Mouse (Mus musculus) lung, embryonic 14.5 days (tissue): ENCODE data around the gene Cbr1. TPM values are rescaled to one million over a fixed set of nuclear protein-coding genes. Genes with fewer than 3 reads are reported as not detected.
A peak's percentile ranks its signal among the peaks of the same experiment; 100 is the strongest.

Experiments used
- ATAC-seq: fragments of 200-750 bp; cut with Nextera tagmentation; 2 replicates; pipeline ENCODE4 v1.8.0; 2017; ENCODE audit warnings: mild to moderate bottlenecking, moderate TSS enrichment, moderate library complexity; ENCODE audit not compliant: insufficient read depth
- DNase-seq: peaks from one replicate; pipeline ENCODE4 v3.0.0-alpha.2; 2015
- H3K27ac ChIP-seq: fragments of 300-500 bp; sonication (generic); 2 replicates; pipeline ENCODE4 v1.5.1; 2014; ENCODE audit warnings: low read depth, mild to moderate bottlenecking, moderate library complexity
- H3K27me3 ChIP-seq: fragments of 300-500 bp; sonication (generic); 2 replicates; pipeline ENCODE4 v1.6.1; 2014; ENCODE audit warnings: low read length, control low read depth; ENCODE audit not compliant: insufficient read depth
- H3K36me3 ChIP-seq: fragments of 300-500 bp; sonication (generic); 2 replicates; pipeline ENCODE4 v1.6.1; 2014; ENCODE audit warnings: control low read depth; ENCODE audit not compliant: insufficient read depth
- H3K4me1 ChIP-seq: fragments of 300-500 bp; sonication (generic); 2 replicates; pipeline ENCODE4 v1.6.1; 2014; ENCODE audit warnings: antibody characterized with exemption, control low read depth; ENCODE audit not compliant: insufficient read depth
- H3K4me2 ChIP-seq: fragments of 300-500 bp; sonication (generic); 2 replicates; pipeline ENCODE4 v1.6.1; 2014; ENCODE audit warnings: mild to moderate bottlenecking
- H3K4me3 ChIP-seq: fragments of 300-500 bp; sonication (generic); 2 replicates; pipeline ENCODE4 v1.5.1; 2014; ENCODE audit warnings: low read depth, low read length
- H3K9ac ChIP-seq: fragments of 300-500 bp; sonication (generic); 2 replicates; pipeline ENCODE4 v1.6.1; 2014
- H3K9me3 ChIP-seq: fragments of 300-500 bp; sonication (generic); 2 replicates; pipeline ENCODE4 v1.6.1; 2016; ENCODE audit warnings: low read depth, low read length, control low read depth
- CTCF ChIP-seq: IDR thresholded peaks from 2 replicates; pipeline ENCODE4 v1.5.1; 2016; ENCODE audit warnings: antibody characterized with exemption, low read depth
- WGBS: fragments of 180-500 bp; shearing (Covaris S2); extraction: QIAGEN DNeasy Blood & Tissue Kit; methylation state at CpG from one replicate; pipeline ENCODE4 v1.1.7; 2014; 5-methylcytosine and 5-hydroxymethylcytosine counted together
- polyA plus RNA-seq: library from polyadenylated mRNA; unstranded; fragments of >200 nt; fragmentation: Nextera tagmentation; extraction: Ambion mirVana; gene quantifications from 2 replicates; pipeline ENCODE4 v1.2.1, GENCODE M21; 2014

Cbr1 gene
- polyA plus RNA-seq = 87.0 and 94.3 TPM in 2 replicates

DNA sequence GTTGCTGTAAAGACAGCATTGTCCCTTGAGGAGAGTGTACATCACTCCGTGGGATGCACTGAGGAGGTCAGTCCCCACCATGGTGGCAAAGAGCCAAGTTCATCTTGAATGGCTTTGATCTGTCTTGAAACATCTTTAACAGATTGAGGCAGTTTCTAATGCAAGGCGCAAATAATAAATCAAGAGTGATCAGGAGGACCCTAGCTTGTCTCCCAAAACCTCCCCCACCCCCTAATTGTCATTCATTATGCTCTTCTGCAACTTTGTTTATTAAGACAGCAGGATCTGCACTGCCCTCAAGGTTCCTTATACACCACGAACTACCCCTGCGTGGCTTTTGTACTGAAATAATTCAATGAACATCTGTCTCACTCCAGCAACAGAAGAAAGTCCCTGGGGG, at the start of gene Cbr1:
Cbr1 (plus strand) TSS at position 301 of the 400 bp plus-strand sequence.
- DNase-seq = no peak
- no peaks in the 10 kb centered on the region for H3K27me3 ChIP-seq
- no peak for ATAC-seq
- no peak for TF ChIP-seq CTCF
- peaks cover 4% of the 10 kb centered on the region; the same call in 1 of the 2 replicates for H3K4me1 ChIP-seq
- peaks cover 11% of the 10 kb centered on the region for H3K36me3 ChIP-seq
- peak within 1 kb of the TSS; percentile 79 for H3K9ac ChIP-seq
- no peaks in the 10 kb centered on the region for H3K9me3 ChIP-seq
- peak within 1 kb of the TSS; percentile 58 for H3K4me3 ChIP-seq
- no peak within 1 kb of the TSS for H3K27ac ChIP-seq
- H3K4me2 ChIP-seq = peak within 1 kb of the TSS; percentile 82
- 58% methylated on average over 4 of the region's 4 CpGs for WGBS

DNA sequence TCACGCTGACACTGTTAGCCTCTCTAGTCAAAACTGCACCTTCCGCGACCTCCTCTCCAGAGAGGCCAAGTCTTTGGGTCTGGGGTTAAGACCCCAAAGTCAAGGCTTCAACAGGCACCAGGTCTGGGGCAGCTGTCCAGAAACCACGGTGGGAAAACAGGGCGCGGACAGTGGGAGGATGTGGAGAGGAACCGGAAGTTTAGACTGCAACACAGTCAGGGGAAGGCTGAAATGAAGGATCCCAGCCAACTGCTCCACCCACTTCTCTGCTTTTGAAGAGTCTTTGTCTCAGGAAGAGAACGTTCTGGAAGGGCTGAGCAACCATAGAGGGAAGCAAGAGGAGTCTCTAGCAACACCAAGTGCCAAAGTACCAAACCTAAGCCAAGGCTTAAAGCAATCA, 48.0 kb upstream of the Cbr1 start:
- Histone ChIP-seq H3K27me3 (no peaks in the 10 kb centered on the region), H3K36me3 (no peaks in the 10 kb centered on the region), H3K4me3 (no peak overlapping the region), H3K9me3 (no peaks in the 10 kb centered on the region), H3K9ac (no peak overlapping the region), H3K4me2 (no peak overlapping the region), H3K27ac (no peak overlapping the region), H3K4me1 (no peaks in the 10 kb centered on the region)
- WGBS = 56% methylated on average over 8 of the region's 8 CpGs
- ATAC-seq (no peak; the same call in 1 of the 2 replicates), DNase-seq (peak; percentile 39)
- no peak for TF ChIP-seq CTCF

DNA sequence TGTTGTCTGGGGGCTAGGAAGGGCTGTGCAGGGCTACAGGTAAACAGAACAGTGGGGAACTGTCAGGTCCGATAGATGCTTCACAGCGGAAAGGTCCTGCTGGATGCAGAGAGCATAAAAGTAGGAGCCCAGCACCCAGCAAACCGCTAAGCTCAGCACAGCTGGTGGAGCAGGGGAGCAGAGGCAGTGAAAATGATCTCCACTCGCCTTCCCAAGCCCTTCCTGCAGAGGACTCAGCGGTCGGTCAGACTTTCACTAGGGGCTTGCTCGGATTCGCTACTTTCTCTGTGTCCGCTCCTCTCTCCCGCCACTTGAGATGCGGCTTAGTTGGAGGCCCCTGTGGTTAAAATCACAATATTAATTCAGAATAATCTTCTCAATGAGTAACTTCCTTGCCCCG, 47.2 kb upstream of the Cbr1 start:
- WGBS = 27% methylated on average over 12 of the region's 12 CpGs
- H3K27ac ChIP-seq = no peak overlapping the region
- ATAC-seq = no peak

DNA sequence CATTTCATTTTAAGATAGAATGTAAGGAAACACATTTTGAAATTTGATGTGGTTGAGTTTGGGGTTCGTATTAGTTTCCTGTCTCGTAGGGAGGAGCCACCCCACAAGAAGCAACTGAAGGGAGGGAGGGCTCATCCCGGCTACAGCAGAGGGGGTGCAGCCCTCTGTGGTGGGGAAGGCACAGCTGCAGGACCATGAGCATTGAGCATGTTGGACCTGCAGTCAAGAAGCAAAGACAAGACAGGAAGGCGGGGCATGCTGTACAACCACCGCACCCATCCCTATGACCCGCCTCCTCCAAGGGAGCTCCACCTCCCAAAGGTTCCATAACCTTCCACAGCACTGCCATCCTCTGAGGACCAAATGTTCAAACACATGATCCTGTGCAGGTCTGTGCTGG, 33.3 kb upstream of the Cbr1 start:
- no peak for ATAC-seq

More for the DNA sequence above, 47.2 kb upstream of the Cbr1 start:
- Histone ChIP-seq H3K4me2 (no peak overlapping the region), H3K36me3 (no peaks in the 10 kb centered on the region), H3K9ac (no peak overlapping the region), H3K4me3 (no peak overlapping the region), H3K9me3 (no peaks in the 10 kb centered on the region), H3K4me1 (no peaks in the 10 kb centered on the region), H3K27me3 (no peaks in the 10 kb centered on the region)
- TF ChIP-seq CTCF = no peak
- peak; percentile 39 for DNase-seq

DNA sequence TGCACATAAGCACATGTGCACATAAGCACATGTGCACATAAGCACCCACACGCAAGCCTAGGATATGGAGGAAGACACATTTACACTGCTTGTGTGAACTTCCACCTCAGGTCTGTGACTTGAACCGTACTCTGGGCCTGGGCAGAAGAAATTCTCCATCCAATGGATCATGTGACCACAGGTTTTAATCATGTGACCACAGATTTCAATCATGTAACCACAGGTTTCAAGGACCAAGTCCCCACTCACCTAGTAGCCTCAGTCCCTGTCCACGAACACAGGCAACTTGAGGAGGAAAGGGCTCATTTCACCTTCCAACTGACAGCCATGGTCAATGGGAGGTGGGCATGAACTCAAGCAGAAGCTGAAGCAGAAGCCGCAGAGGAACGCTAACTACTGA, 32.2 kb upstream of the Cbr1 start:
- Histone ChIP-seq H3K9ac (no peak overlapping the region), H3K36me3 (no peaks in the 10 kb centered on the region), H3K4me3 (no peak overlapping the region), H3K27ac (no peak overlapping the region), H3K9me3 (no peaks in the 10 kb centered on the region), H3K27me3 (no peaks in the 10 kb centered on the region), H3K4me2 (no peak overlapping the region), H3K4me1 (0 out of 2 replicates have a peak, but pooled peaks cover 11% of the 10 kb centered on the region)
- ATAC-seq (no peak), DNase-seq (no peak)
- no peak for TF ChIP-seq CTCF
- 90% methylated on average over 5 of the region's 5 CpGs for WGBS

More for the DNA sequence above, 33.3 kb upstream of the Cbr1 start:
- WGBS = 87% methylated on average over 6 of the region's 6 CpGs
- no peak for TF ChIP-seq CTCF
- DNase-seq = no peak
- no peak overlapping the region for H3K4me3 ChIP-seq
- H3K27ac ChIP-seq = no peak overlapping the region
- H3K36me3 ChIP-seq = no peaks in the 10 kb centered on the region
- H3K27me3 ChIP-seq = no peaks in the 10 kb centered on the region
- no peak overlapping the region for H3K4me2 ChIP-seq
- H3K4me1 ChIP-seq = 0 out of 2 replicates have a peak, but pooled peaks cover 11% of the 10 kb centered on the region
- H3K9ac ChIP-seq = no peak overlapping the region
- no peaks in the 10 kb centered on the region for H3K9me3 ChIP-seq

DNA sequence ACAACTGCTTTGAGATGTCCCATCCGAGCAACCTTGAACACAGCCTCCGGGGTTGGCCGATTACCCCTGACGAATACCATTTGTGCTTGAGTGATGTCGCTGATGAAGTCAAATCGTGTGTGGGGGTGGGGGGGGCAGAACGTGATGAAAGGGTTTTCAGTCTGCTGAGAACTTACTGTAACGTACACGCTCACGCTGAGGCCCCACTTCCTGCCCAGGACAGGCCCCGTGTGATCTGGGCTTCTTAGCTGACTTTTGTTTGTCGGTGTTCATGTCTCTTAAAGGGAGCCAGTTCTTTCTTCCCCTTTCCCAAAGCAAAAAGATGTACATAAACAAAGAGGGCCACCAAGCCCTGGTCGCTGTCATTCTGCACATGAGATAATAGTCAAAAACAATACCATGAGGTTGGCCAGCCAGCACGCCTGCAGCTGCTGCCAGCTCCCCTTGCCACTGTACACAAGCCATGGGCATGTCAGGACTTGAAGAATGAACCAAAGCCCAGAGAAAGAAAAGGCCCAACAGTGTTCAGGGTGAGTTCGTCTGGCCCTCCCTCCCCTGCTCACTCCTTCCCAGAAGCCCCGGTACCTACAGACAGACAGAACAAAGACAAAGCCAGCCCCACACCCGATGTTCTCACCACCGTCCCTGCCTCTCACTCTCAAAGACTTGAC, 31.0 kb upstream of the Cbr1 start:
- ATAC-seq (no peak), DNase-seq (peak; percentile 31)
- H3K4me2 ChIP-seq = no peak overlapping the region
- TF ChIP-seq CTCF = no peak
- H3K9ac ChIP-seq = no peak overlapping the region
- no peaks in the 10 kb centered on the region for H3K9me3 ChIP-seq
- H3K27ac ChIP-seq = no peak overlapping the region
- WGBS = 29% methylated on average over 18 of the region's 18 CpGs
- 0 out of 2 replicates have a peak, but pooled peaks cover 11% of the 10 kb centered on the region for H3K4me1 ChIP-seq
- H3K36me3 ChIP-seq = no peaks in the 10 kb centered on the region
- no peak overlapping the region for H3K4me3 ChIP-seq
- no peaks in the 10 kb centered on the region for H3K27me3 ChIP-seq

DNA sequence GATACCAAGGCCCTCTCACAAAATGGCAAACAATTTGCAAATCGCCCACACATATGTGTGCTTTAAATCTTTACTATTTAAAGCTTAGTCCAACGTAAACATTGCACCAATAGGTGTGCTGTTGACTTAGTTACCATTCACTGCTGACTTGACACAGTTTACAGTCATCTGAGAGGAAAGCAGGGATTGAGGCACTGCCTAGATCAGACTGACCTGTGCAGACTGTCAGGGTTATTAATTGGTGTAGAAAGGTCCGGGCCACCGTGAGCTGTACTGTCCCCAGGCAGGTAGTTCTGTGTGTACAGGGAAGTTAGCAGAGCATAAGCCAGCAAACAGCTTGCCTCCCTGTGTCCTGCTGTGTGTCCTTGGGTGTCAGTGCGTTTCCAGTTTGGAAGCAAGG, 30.1 kb upstream of the Cbr1 start:
- Histone ChIP-seq H3K4me1 (0 out of 2 replicates have a peak, but pooled peaks cover 11% of the 10 kb centered on the region), H3K27me3 (no peaks in the 10 kb centered on the region), H3K9me3 (no peaks in the 10 kb centered on the region), H3K4me2 (no peak overlapping the region), H3K36me3 (no peaks in the 10 kb centered on the region), H3K27ac (no peak overlapping the region), H3K4me3 (no peak overlapping the region), H3K9ac (no peak overlapping the region)
- no peak for DNase-seq
- no peak for TF ChIP-seq CTCF
- 65% methylated on average over 5 of the region's 5 CpGs for WGBS
- ATAC-seq = no peak
